Mouse (Mus musculus): Measurements from ENCODE around the gene Eva1c. TPM values are rescaled to one million over a fixed set of nuclear protein-coding genes. Genes with fewer than 3 reads are reported as not detected.

Gene Eva1c
- total and polyA plus RNA-seq, 3 experiments = not detected

- TF ChIP-seq ZMIZ1 (IDR thresholded peaks at IDR 0.05; ENCODE audit: low read depth, low read length) (no peak), KAT2A (IDR thresholded peaks at IDR 0.05; ENCODE audit: insufficient replicate concordance, low read length) (no peak), NRF1 (IDR thresholded peaks at IDR 0.05; ENCODE audit: low read depth, low read length) (no peak), SIN3A (IDR thresholded peaks at IDR 0.05; ENCODE audit: low read length) (no peak), BHLHE40 (IDR thresholded peaks at IDR 0.05; ENCODE audit: low read depth, low read length) (no peak), PAX5 (IDR thresholded peaks at IDR 0.05; ENCODE audit: low read length) (no peak), MAZ (IDR thresholded peaks at IDR 0.05; ENCODE audit: low read depth, low read length) (no peak), MYC (IDR thresholded peaks at IDR 0.05; ENCODE audit: low read depth, low read length) (no peak), CHD2 (IDR thresholded peaks at IDR 0.05; ENCODE audit: low read length) (no peak), ZC3H11A (IDR thresholded peaks at IDR 0.05; ENCODE audit: low read depth, low read length) (no peak), EP300 (IDR thresholded peaks at IDR 0.05; ENCODE audit: low read length) (no peak), POLR2A (IDR thresholded peaks at IDR 0.05; ENCODE audit: low read depth, low read length) (no peak), ELF1 (IDR thresholded peaks at IDR 0.05; ENCODE audit: low read depth, low read length) (no peak), JUN (IDR thresholded peaks at IDR 0.05; ENCODE audit: insufficient read depth, low read depth, low read length) (no peak), RCOR1 (conservative IDR thresholded peaks at IDR 0.05; ENCODE audit: low read depth, low read length) (no peak), CTCF (conservative IDR thresholded peaks at IDR 0.05 in 1 of 2, IDR thresholded peaks at IDR 0.05 in 1 of 2; ENCODE audit: low read depth in 2 of 2, low read length in 2 of 2) (no peak), MAFK (IDR thresholded peaks at IDR 0.05; ENCODE audit: insufficient replicate concordance, low read length) (no peak), ZNF384 (IDR thresholded peaks at IDR 0.05; ENCODE audit: low read depth, low read length) (no peak), NELFE (IDR thresholded peaks at IDR 0.05; ENCODE audit: low read depth, low read length) (no peak)
- Histone ChIP-seq H3K9me3 (replicated peaks; ENCODE audit: low read length) (no peaks in the 10 kb centered on the region), H3K4me3 (replicated peaks in 1 of 3; ENCODE audit: low read depth in 2 of 3, low read length in 2 of 3, poor library complexity in 1 of 3) (no peak overlapping the region), H3K27me3 (replicated peaks) (no peaks in the 10 kb centered on the region), H3K79me2 (replicated peaks; ENCODE audit: control insufficient read depth, extremely low read depth, insufficient read depth, poor library complexity, severe bottlenecking) (no peaks in the 10 kb centered on the region), H3K4me2 (ENCODE audit: insufficient read depth, low read depth, poor library complexity, severe bottlenecking) (no peak overlapping the region), H3K27ac (ENCODE audit: insufficient read depth, low read depth) (no peak overlapping the region), H3K9ac (ENCODE audit: insufficient read depth, low read depth) (no peak overlapping the region), H3K36me3 (replicated peaks in 1 of 2; ENCODE audit: control insufficient read depth in 1 of 2, insufficient read depth in 1 of 2, low read length in 1 of 2) (peaks cover 82 to 96% of the 10 kb centered on the region in 2 experiments), H3K4me1 (ENCODE audit: control insufficient read depth in 1 of 2, insufficient read depth in 2 of 2) (peaks cover 0 to 8% of the 10 kb centered on the region in 2 experiments; a peak in 2 of 4 replicates)
- in situ Hi-C loops (cut with MboI; ENCODE audit: low pct_ligation_motif_present, low pct_unique_long_range_greater_than_20kb, low sequenced_read_pairs) (no loop called here), dilution Hi-C loops (cut with MboI; ENCODE audit: extremely low pct_ligation_motif_present, extremely low pct_unique_long_range_greater_than_20kb, low sequenced_read_pairs) (no loop called here)
- DNase-seq (ENCODE audit: extremely low read depth) = no peak
These were observed 35.6 kb upstream of the Eva1c start for GRCm38 (mm10) chr16:90790946-90791345.

GRCm38 (mm10) chr16:90792066-90792465 lies 34.5 kb upstream of the Eva1c start:
- Histone ChIP-seq H3K9me3 (replicated peaks; ENCODE audit: low read length) (no peaks in the 10 kb centered on the region), H3K9ac (ENCODE audit: insufficient read depth, low read depth) (no peak overlapping the region), H3K27ac (ENCODE audit: insufficient read depth, low read depth) (no peak overlapping the region), H3K4me2 (ENCODE audit: insufficient read depth, low read depth, poor library complexity, severe bottlenecking) (no peak overlapping the region), H3K36me3 (replicated peaks in 1 of 2; ENCODE audit: control insufficient read depth in 1 of 2, insufficient read depth in 1 of 2, low read length in 1 of 2) (peaks cover 78 to 96% of the 10 kb centered on the region in 2 experiments), H3K79me2 (replicated peaks; ENCODE audit: control insufficient read depth, extremely low read depth, insufficient read depth, poor library complexity, severe bottlenecking) (no peaks in the 10 kb centered on the region), H3K27me3 (replicated peaks) (no peaks in the 10 kb centered on the region), H3K4me3 (replicated peaks in 1 of 3; ENCODE audit: low read depth in 2 of 3, low read length in 2 of 3, poor library complexity in 1 of 3) (no peak overlapping the region), H3K4me1 (ENCODE audit: control insufficient read depth in 1 of 2, insufficient read depth in 2 of 2) (peaks cover 0 to 8% of the 10 kb centered on the region in 2 experiments; a peak in 2 of 4 replicates)
- DNase-seq (ENCODE audit: extremely low read depth) = no peak
- dilution Hi-C loops (cut with MboI; ENCODE audit: extremely low pct_ligation_motif_present, extremely low pct_unique_long_range_greater_than_20kb, low sequenced_read_pairs) (no loop called here), in situ Hi-C loops (cut with MboI; ENCODE audit: low pct_ligation_motif_present, low pct_unique_long_range_greater_than_20kb, low sequenced_read_pairs) (no loop called here)
- TF ChIP-seq HCFC1 (IDR thresholded peaks at IDR 0.05; ENCODE audit: low read depth, low read length) (no peak), MAFK (IDR thresholded peaks at IDR 0.05; ENCODE audit: insufficient replicate concordance, low read length) (no peak), MYC (IDR thresholded peaks at IDR 0.05; ENCODE audit: low read depth, low read length) (no peak), SIN3A (IDR thresholded peaks at IDR 0.05; ENCODE audit: low read length) (no peak), ETS1 (conservative IDR thresholded peaks at IDR 0.05; ENCODE audit: low read depth, low read length) (no peak), PAX5 (IDR thresholded peaks at IDR 0.05; ENCODE audit: low read length) (no peak), ZKSCAN1 (IDR thresholded peaks at IDR 0.05; ENCODE audit: borderline replicate concordance, low read depth, low read length) (no peak)
